Mouse (Mus musculus): ENCODE results near the gene Col26a1.
A peak's percentile ranks its signal among the peaks of the same experiment; 100 is the strongest.
"Not testable (repeated sequence)": the region's sequence is repeated elsewhere in the genome, so short reads cannot be mapped to it uniquely, and the experiment has no call there.

Gene Col26a1

GRCm38 (mm10) chr5:136753176-136753575 is 129.8 kb downstream of the Col26a1 start:
- not testable (repeated sequence) for DNase-seq (ENCODE audit: low spot score)

- no peak for DNase-seq (ENCODE audit: low spot score)
Measured at GRCm38 (mm10) chr5:136752104-136752503, 130.9 kb downstream of the Col26a1 start.

- no peak for DNase-seq (ENCODE audit: low spot score)
Measured at GRCm38 (mm10) chr5:136746596-136746995, 136.4 kb downstream of the Col26a1 start.

- DNase-seq (ENCODE audit: low spot score), result no peak
Measured at GRCm38 (mm10) chr5:136738918-136739317, 144.1 kb downstream of the Col26a1 start.

- DNase-seq (ENCODE audit: low spot score), result not testable (repeated sequence)
Measured at GRCm38 (mm10) chr5:136726271-136726670, 156.7 kb downstream of the Col26a1 start.

- DNase-seq (ENCODE audit: low spot score), result no peak
Measured at GRCm38 (mm10) chr5:136721596-136721995, 161.4 kb downstream of the Col26a1 start.

GRCm38 (mm10) chr5:136718656-136719055 is 164.4 kb downstream of the Col26a1 start:
- no peak for DNase-seq (ENCODE audit: low spot score)

GRCm38 (mm10) chr5:136717573-136717854 is 165.5 kb downstream of the Col26a1 start:
- no peak for DNase-seq (ENCODE audit: low spot score)

- no peak for DNase-seq (ENCODE audit: low spot score)
Measured at GRCm38 (mm10) chr5:136716696-136717572, 166.1 kb downstream of the Col26a1 start.

- DNase-seq (ENCODE audit: low spot score), result no peak
Measured at GRCm38 (mm10) chr5:136714879-136715278, 168.1 kb downstream of the Col26a1 start.

- DNase-seq (ENCODE audit: low spot score), result no peak
Measured at GRCm38 (mm10) chr5:136714232-136714875, 168.7 kb downstream of the Col26a1 start.

- no peak for DNase-seq (ENCODE audit: low spot score)
Measured at GRCm38 (mm10) chr5:136710742-136711141, 172.3 kb downstream of the Col26a1 start.

- DNase-seq (ENCODE audit: low spot score), result no peak
Measured at GRCm38 (mm10) chr5:136708116-136708515, 174.9 kb downstream of the Col26a1 start.

GRCm38 (mm10) chr5:136706803-136707202 is 176.2 kb downstream of the Col26a1 start:
- DNase-seq (ENCODE audit: low spot score), result peak; percentile 41

- DNase-seq (ENCODE audit: low spot score), result no peak
Measured at GRCm38 (mm10) chr5:136705532-136705931, 177.5 kb downstream of the Col26a1 start.

GRCm38 (mm10) chr5:136704151-136704550 is 178.9 kb downstream of the Col26a1 start:
- DNase-seq (ENCODE audit: low spot score), result no peak

GRCm38 (mm10) chr5:136703751-136704150 is 179.3 kb downstream of the Col26a1 start:
- DNase-seq (ENCODE audit: low spot score), result peak; percentile 39

GRCm38 (mm10) chr5:136702159-136702725 is 180.8 kb downstream of the Col26a1 start:
- DNase-seq (ENCODE audit: low spot score), result no peak

GRCm38 (mm10) chr5:136697618-136698017 is 185.4 kb downstream of the Col26a1 start:
- no peak for DNase-seq (ENCODE audit: low spot score)

GRCm38 (mm10) chr5:136696516-136696915 is 186.5 kb downstream of the Col26a1 start:
- DNase-seq (ENCODE audit: low spot score), result no peak

- DNase-seq (ENCODE audit: low spot score), result no peak
Measured at GRCm38 (mm10) chr5:136694976-136695375, 188.0 kb downstream of the Col26a1 start.

- DNase-seq (ENCODE audit: low spot score), result no peak
Measured at GRCm38 (mm10) chr5:136693418-136693817, 189.6 kb downstream of the Col26a1 start.

GRCm38 (mm10) chr5:136692784-136693183 is 190.2 kb downstream of the Col26a1 start, which contains the start of gene Myl10:
Gene Myl10, plus strand, starts transcription at chr5:136693146.
- DNase-seq (ENCODE audit: low spot score), result no peak

Measured in spleen, adult 12 weeks (tissue).